Mouse (Mus musculus) lung, postnatal 0 days (tissue): ENCODE measurements around the gene Nt5c3.

Source experiments
- CTCF ChIP-seq: IDR thresholded peaks from 2 replicates; pipeline ENCODE4 v1.5.1; 2016; ENCODE audit warnings: antibody characterized with exemption, mild to moderate bottlenecking
- EP300 ChIP-seq: IDR thresholded peaks from 2 replicates; pipeline ENCODE4 v1.6.1; 2016; ENCODE audit warnings: antibody characterized with exemption, mild to moderate bottlenecking, control low read depth

DNA sequence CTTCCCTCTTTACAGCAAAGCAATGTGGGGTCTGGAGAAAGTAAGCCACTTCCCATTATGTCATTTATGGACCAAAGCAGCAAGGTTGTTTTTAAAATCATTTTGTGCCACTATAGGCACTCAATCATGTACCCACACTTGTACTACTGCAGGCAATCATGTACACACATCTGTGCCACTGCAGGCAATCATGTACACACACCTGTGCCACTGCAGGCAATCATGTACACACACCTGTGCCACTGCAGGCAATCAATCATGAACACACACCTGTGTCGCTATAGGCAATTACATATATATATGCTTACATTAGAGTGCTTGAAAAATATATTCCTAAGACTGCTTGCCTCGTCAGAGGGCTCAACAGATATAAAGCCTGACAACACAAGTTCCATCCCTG is 18.8 kb downstream of the Nt5c3 start:
- TF ChIP-seq CTCF (no peak), EP300 (peak; percentile 34; the same call in 1 of the 2 replicates)
